ENCODE assay signal across 8 mouse cellular contexts in genomic region chr8:104570436-104571343, GRCm38 (mm10). TPM values are rescaled to one million over a fixed set of nuclear protein-coding genes. Genes with fewer than 3 reads are reported as not detected.
A peak's percentile ranks its signal among the peaks of the same experiment; 100 is the strongest.
DNase-seq lines count a peak whose midpoint lies in the region; ATAC-seq lines count a peak whose summit lies in the region.

No protein-coding gene starts in this region.

- ATAC-seq in common myeloid progenitor, adult 5-6 weeks (replicated peaks; ENCODE audit: low read depth, poor library complexity, severe bottlenecking): peak; percentile 94

- H3K4me1 ChIP-seq in megakaryocyte, embryonic 14.5 days: peaks cover 33% of the 10 kb centered on the region

- no peaks in the 10 kb centered on the region for H3K36me3 ChIP-seq in megakaryocyte, embryonic 14.5 days (replicated peaks; ENCODE audit: low read length)

- H3K9me3 ChIP-seq in megakaryocyte, embryonic 14.5 days: no peaks in the 10 kb centered on the region

- DNase-seq in adipocyte (ENCODE audit: low spot score): peak; percentile 79
- DNase-seq in gastrocnemius, adult 8-10 months (ENCODE audit: low spot score in 2 of 2): peak; percentile 53 to 69
- DNase-seq in hindlimb bud, embryonic 11.5 days (ENCODE audit: extremely low spot score, low read depth, low spot score): peak; percentile 73
- DNase-seq in left cerebral cortex, adult 8-10 months (ENCODE audit: low spot score in 2 of 2): peak; percentile 45 to 67
- peak; percentile 86 to 87 for DNase-seq in right cerebral cortex, adult 2 months (ENCODE audit: low spot score in 2 of 2)
- peak; percentile 80 for DNase-seq in urinary bladder, postnatal 25 days (ENCODE audit: low spot score)

- H3K4me3 ChIP-seq in megakaryocyte, embryonic 14.5 days (replicated peaks): peak overlapping the region; percentile 97

- H3K27me3 ChIP-seq in megakaryocyte, embryonic 14.5 days (replicated peaks): no peaks in the 10 kb centered on the region

RNA-seq across cellular contexts. Expression of gene Pdp2, which starts 20.6 kb away (rescaled TPM):
- total RNA-seq in common myeloid progenitor, adult 5-6 weeks (2017): 9.8 and 12.4 TPM in 2 replicates
- total RNA-seq in gastrocnemius, adult 8-10 months (2022): 1 to 10 TPM; 2.0 to 4.6 (median 4.4) TPM
- 10 to 100 TPM in 3 of 4 experiments, 1 to 10 TPM in 1; 9.0 to 11.6 (median 10.4) TPM for total RNA-seq in left cerebral cortex, adult 8-10 months (2022)
- polyA plus RNA-seq in megakaryocyte, embryonic 14.5 days (2012; ENCODE audit: insufficient read depth, low replicate concordance): 1.3 TPM in 1 of 2 replicates, not detected in the other

RNA-seq across cellular contexts. Expression of gene Car7, which starts 36.2 kb away (rescaled TPM):
- 0.41 TPM in 1 of 2 replicates, not detected in the other for total RNA-seq in common myeloid progenitor, adult 5-6 weeks (2017)
- total RNA-seq in gastrocnemius, adult 8-10 months (2022): 1 to 10 TPM in 2 of 4 experiments, under 1 TPM in 2; 0.21 to 1.2 (median 0.68) TPM
- total RNA-seq in left cerebral cortex, adult 8-10 months (2022): 10 to 100 TPM; 22.8 to 28.3 (median 26.8) TPM
- polyA plus RNA-seq in megakaryocyte, embryonic 14.5 days (2012; ENCODE audit: insufficient read depth, low replicate concordance): 1.1 and 8.2 TPM in 2 replicates

RNA-seq across cellular contexts. Expression of gene Nae1, which starts 36.3 kb away (rescaled TPM):
- 95.4 and 104 TPM in 2 replicates for total RNA-seq in common myeloid progenitor, adult 5-6 weeks (2017)
- 10 to 100 TPM; 21.5 to 29.2 (median 25.0) TPM for total RNA-seq in gastrocnemius, adult 8-10 months (2022)
- total RNA-seq in left cerebral cortex, adult 8-10 months (2022): 10 to 100 TPM; 48.5 to 59.2 (median 55.1) TPM
- polyA plus RNA-seq in megakaryocyte, embryonic 14.5 days (2012; ENCODE audit: insufficient read depth, low replicate concordance): 1.5 TPM in 1 of 2 replicates, not detected in the other

RNA-seq across cellular contexts. Expression of gene Cdh16, which starts 53.5 kb away (rescaled TPM):
- total RNA-seq in common myeloid progenitor, adult 5-6 weeks (2017): not detected in 2 replicates
- under 1 TPM in 1 of 4 experiments, not detected in 3; 0.47 TPM for total RNA-seq in gastrocnemius, adult 8-10 months (2022)
- not detected for total RNA-seq in left cerebral cortex, adult 8-10 months (2022)
- polyA plus RNA-seq in megakaryocyte, embryonic 14.5 days (2012; ENCODE audit: insufficient read depth, low replicate concordance): not detected in 2 replicates

Comparison
In these comparisons a context has a peak if more than half of its experiments do, and no peak if none do; other contexts are left out.
1. Peak in every context shown above with its lines: DNase-seq, ATAC-seq and H3K4me3 ChIP-seq.
2. RNA of gene Car7, which starts 36.2 kb away (total RNA-seq): 22.8 to 28.3 TPM in left cerebral cortex, adult 8-10 months; 0.21 to 1.2 TPM in gastrocnemius, adult 8-10 months and 0.41 TPM in common myeloid progenitor, adult 5-6 weeks; every median in the first group is over 10 times any median in the second.